Mouse (Mus musculus) adrenal gland, adult 8-10 months (tissue): Measurements from ENCODE around the gene Kcnk10. TPM values are rescaled to one million over a fixed set of nuclear protein-coding genes. Genes with fewer than 3 reads are reported as not detected.
"Not testable (repeated sequence)": the region's sequence is repeated elsewhere in the genome, so short reads cannot be mapped to it uniquely, and the experiment has no call there.

Experiments used
- DNase-seq: peaks from one replicate; pipeline ENCODE4 v3.0.0; 2022
- total RNA-seq, 4 experiments: library from RNA; stranded (reverse); gene quantifications; 2 replicates each; pipeline ENCODE4 v1.2.4; 2022

Gene Kcnk10
- total RNA-seq: under 1 TPM in 1 of 4 experiments, not detected in 3; 0.10 TPM

- DNase-seq: no peak
Measured at GRCm38 (mm10) chr12:98577861-98578360, at the start of gene Kcnk10. Kcnk10 (minus strand) TSS chr12:98578310.

- peak; percentile 81 for DNase-seq
Measured at GRCm38 (mm10) chr12:98627392-98628259, 49.5 kb upstream of the Kcnk10 start, which contains the start of gene Spata7. Spata7 (plus strand) TSS chr12:98628157.

GRCm38 (mm10) chr12:98623266-98623665 is 45.2 kb upstream of the Kcnk10 start:
- DNase-seq: not testable (repeated sequence)

- DNase-seq: not testable (repeated sequence)
Measured at GRCm38 (mm10) chr12:98620922-98621321, 42.8 kb upstream of the Kcnk10 start.

- no peak for DNase-seq
Measured at GRCm38 (mm10) chr12:98619496-98619895, 41.4 kb upstream of the Kcnk10 start.

GRCm38 (mm10) chr12:98615746-98616145 is 37.6 kb upstream of the Kcnk10 start:
- no peak for DNase-seq

GRCm38 (mm10) chr12:98614910-98615508 is 36.9 kb upstream of the Kcnk10 start:
- DNase-seq: no peak

- DNase-seq: no peak
Measured at GRCm38 (mm10) chr12:98610341-98610740, 32.2 kb upstream of the Kcnk10 start.

GRCm38 (mm10) chr12:98606595-98607290 is 28.6 kb upstream of the Kcnk10 start:
- no peak for DNase-seq

GRCm38 (mm10) chr12:98605264-98605663 is 27.2 kb upstream of the Kcnk10 start:
- no peak for DNase-seq

GRCm38 (mm10) chr12:98602114-98602513 is 24.0 kb upstream of the Kcnk10 start:
- no peak for DNase-seq

- DNase-seq: no peak
Measured at GRCm38 (mm10) chr12:98600861-98601260, 22.8 kb upstream of the Kcnk10 start.

- DNase-seq: no peak
Measured at GRCm38 (mm10) chr12:98591016-98591415, 12.9 kb upstream of the Kcnk10 start.

- no peak for DNase-seq
Measured at GRCm38 (mm10) chr12:98588573-98588972, 10.5 kb upstream of the Kcnk10 start.

- DNase-seq: no peak
Measured at GRCm38 (mm10) chr12:98585302-98585701, 7.2 kb upstream of the Kcnk10 start.

GRCm38 (mm10) chr12:98575942-98576550 is 2.1 kb downstream of the Kcnk10 start:
- DNase-seq: no peak

- DNase-seq: no peak
Measured at GRCm38 (mm10) chr12:98575195-98575887, 2.8 kb downstream of the Kcnk10 start.

- DNase-seq: no peak
Measured at GRCm38 (mm10) chr12:98574353-98575194, 3.5 kb downstream of the Kcnk10 start.

- DNase-seq: no peak
Measured at GRCm38 (mm10) chr12:98573317-98574270, 4.5 kb downstream of the Kcnk10 start.
